29 mouse cellular contexts compared by ENCODE assay signal in genomic region chr1:166266001-166266705, GRCm38 (mm10). TPM values are rescaled to one million over a fixed set of nuclear protein-coding genes. Genes with fewer than 3 reads are reported as not detected.
DNase-seq lines count a peak whose midpoint lies in the region; ATAC-seq and TF ChIP-seq lines count a peak whose summit lies in the region.
"Had no signal": no experiment of that assay in that cellular context is flagged by ENCODE, and none has a peak within 500 bp of the region (broad histone marks: within the 10 kb centered on the region; RNA-seq: fewer than 3 reads in every experiment).

No protein-coding gene starts in this region.

- peak; percentile 24; the same call in 1 of the 2 replicates for ATAC-seq in kidney, embryonic 14.5 days (ENCODE audit: low FRiP score, low TSS enrichment)
- no peak for ATAC-seq in granulocyte monocyte progenitor cell, adult 5-6 weeks (replicated peaks; ENCODE audit: poor library complexity, severe bottlenecking)
- ATAC-seq: forebrain, embryonic 14.5 days had no signal

- peak overlapping the region; percentile 81 for H3K27ac ChIP-seq in kidney, adult 2 months (ENCODE audit: insufficient read depth, low read depth, low read length)
- no peak overlapping the region; the same call in 1 of the 2 replicates for H3K27ac ChIP-seq in kidney, embryonic 14.5 days (ENCODE audit: low read depth, low read length)
- H3K27ac ChIP-seq: embryonic facial prominence, embryonic 15.5 days; forebrain, embryonic 10.5 days; gastrocnemius, adult 2 months; heart, embryonic 10.5 days had no signal

- no peaks in the 10 kb centered on the region for H3K36me3 ChIP-seq in kidney, adult 2 months (ENCODE audit: control insufficient read depth, insufficient read depth, low read length)
- no peaks in the 10 kb centered on the region for H3K36me3 ChIP-seq in kidney, embryonic 14.5 days (ENCODE audit: control insufficient read depth, insufficient read depth, low read length)
- H3K36me3 ChIP-seq: embryonic facial prominence, embryonic 15.5 days; heart, embryonic 10.5 days had no signal

- no peaks in the 10 kb centered on the region for H3K9me3 ChIP-seq in kidney, embryonic 14.5 days (ENCODE audit: control insufficient read depth, low read length)
- H3K9me3 ChIP-seq: embryonic facial prominence, embryonic 15.5 days; heart, embryonic 10.5 days had no signal

- no peak overlapping the region for H3K4me2 ChIP-seq in kidney, embryonic 14.5 days (replicated peaks; ENCODE audit: low read depth, low read length)
- H3K4me2 ChIP-seq: embryonic facial prominence, embryonic 15.5 days had no signal

- DNase-seq in heart, adult 11 months, result peak; percentile 69
- DNase-seq in heart, postnatal 14 days, result no peak
- DNase-seq in kidney, adult 2 months, result peak; percentile 81
- no peak for DNase-seq in kidney, postnatal 4 days
- peak; percentile 32 for DNase-seq in kidney, postnatal 14 days
- DNase-seq in left cerebral cortex, postnatal 10 days (ENCODE audit: extremely low spot score in 1 of 2, low spot score in 2 of 2), result no peak
- DNase-seq: adrenal gland, postnatal 10 days; cerebellum, adult 11 months; cerebellum, adult 8-10 months; cerebellum, postnatal 14 days; embryo, embryonic 11 days; gastrocnemius, adult 2 months; gastrocnemius, postnatal 25 days; heart, adult 18-20 months; heart, postnatal 10 days had no signal

- no peak overlapping the region for H3K9ac ChIP-seq in kidney, embryonic 14.5 days (ENCODE audit: low read depth, low read length)
- H3K9ac ChIP-seq: embryonic facial prominence, embryonic 15.5 days had no signal

- no peak for TF ChIP-seq POLR2A in kidney, adult 2 months (IDR thresholded peaks at IDR 0.05; ENCODE audit: low read depth, low read length)

- TF ChIP-seq CTCF in kidney, adult 2 months (conservative IDR thresholded peaks at IDR 0.05; ENCODE audit: insufficient read depth, insufficient read length, low read depth, low read length), result no peak

- 40% methylated on average over 7 of the region's 7 CpGs for WGBS in kidney, adult 2 months
- WGBS in kidney, embryonic 14.5 days, result 79% methylated on average over 7 of the region's 7 CpGs

- H3K4me1 ChIP-seq in kidney, adult 2 months (ENCODE audit: control insufficient read depth, insufficient read depth, low read length), result peaks cover 3% of the 10 kb centered on the region
- no peaks in the 10 kb centered on the region for H3K4me1 ChIP-seq in kidney, embryonic 14.5 days (ENCODE audit: control insufficient read depth, insufficient read depth, low read length)
- H3K4me1 ChIP-seq: embryonic facial prominence, embryonic 15.5 days; heart, embryonic 10.5 days had no signal

- H3K4me3 ChIP-seq in kidney, adult 2 months (ENCODE audit: insufficient read depth, low read depth, low read length), result no peak overlapping the region
- no peak overlapping the region for H3K4me3 ChIP-seq in kidney, embryonic 14.5 days (ENCODE audit: low read length)
- H3K4me3 ChIP-seq: embryonic facial prominence, embryonic 15.5 days; erythroblast, embryonic 14.5 days; forebrain, embryonic 10.5 days; gastrocnemius, adult 2 months; heart, embryonic 10.5 days had no signal

- intact Hi-C loops in heart, postnatal 14 days (cut with DNase I), result no loop called here
- intact Hi-C loops in left cerebral cortex, postnatal 10 days (cut with DNase I), result no loop called here

- no peaks in the 10 kb centered on the region for H3K27me3 ChIP-seq in kidney, adult 2 months (replicated peaks; ENCODE audit: control insufficient read depth, insufficient read depth, low read length)
- no peaks in the 10 kb centered on the region for H3K27me3 ChIP-seq in kidney, embryonic 14.5 days (ENCODE audit: control insufficient read depth, insufficient read depth, low read length)
- H3K27me3 ChIP-seq: embryonic facial prominence, embryonic 15.5 days had no signal

RNA-seq across cellular contexts. Expression of gene Ildr2, which starts 12.2 kb away (rescaled TPM):
- 1 to 10 TPM; 4.1 to 4.2 TPM for total RNA-seq in heart, postnatal 14 days (2021)
- 11.0 and 12.3 TPM in 2 replicates for polyA plus RNA-seq in kidney, adult 2 months (2012; rRNA removed)
- polyA plus RNA-seq in kidney, embryonic 14.5 days (2014; fragmentation: Nextera tagmentation; extraction: Ambion mirVana), result 1.2 and 1.3 TPM in 2 replicates
- 100 to 1,000 TPM; 147 to 154 TPM for total RNA-seq in left cerebral cortex, postnatal 10 days (2021)
- not detected in 2 replicates for total RNA-seq in granulocyte monocyte progenitor cell, adult 5-6 weeks (2014; fragmentation: Nextera tagmentation)
- total RNA-seq in granulocyte monocyte progenitor cell, adult 5-6 weeks (2017), result not detected in 2 replicates
- total RNA-seq: common myeloid progenitor, adult 5-6 weeks; hematopoietic stem cell, adult 5-6 weeks; MEL had no signal
- polyA plus RNA-seq: erythroblast, embryonic 14.5 days had no signal

RNA-seq across cellular contexts. Expression of gene Mael, which starts 27.6 kb away (rescaled TPM):
- not detected for total RNA-seq in heart, postnatal 14 days (2021)
- 0.11 TPM in 2 replicates for polyA plus RNA-seq in kidney, adult 2 months (2012; rRNA removed)
- not detected in 2 replicates for polyA plus RNA-seq in kidney, embryonic 14.5 days (2014; fragmentation: Nextera tagmentation; extraction: Ambion mirVana)
- under 1 TPM in 1 of 2 experiments, not detected in 1; 0.43 TPM for total RNA-seq in left cerebral cortex, postnatal 10 days (2021)
- not detected in 2 replicates for total RNA-seq in granulocyte monocyte progenitor cell, adult 5-6 weeks (2014; fragmentation: Nextera tagmentation)
- total RNA-seq in granulocyte monocyte progenitor cell, adult 5-6 weeks (2017), result not detected in 2 replicates
- total RNA-seq: adrenal gland, postnatal 10 days; adrenal gland, postnatal 4 days; common myeloid progenitor, adult 5-6 weeks; gastrocnemius, adult 2 months; gastrocnemius, postnatal 25 days; heart, adult 18-20 months; heart, postnatal 10 days; hematopoietic stem cell, adult 5-6 weeks; MEL had no signal
- polyA plus RNA-seq: C2C12; embryonic facial prominence, embryonic 11.5 days; embryonic facial prominence, embryonic 15.5 days; erythroblast, embryonic 14.5 days; forebrain, embryonic 10.5 days; forebrain, embryonic 14.5 days; heart, embryonic 14.5 days had no signal

Comparison
In these comparisons a context has a peak if more than half of its experiments do, and no peak if none do; other contexts are left out.
1. DNase-seq: peak in heart, adult 11 months (single experiment), kidney, adult 2 months (single experiment) and kidney, postnatal 14 days (single experiment); none in heart, postnatal 14 days (0 of 2), kidney, postnatal 4 days (0 of 2) and left cerebral cortex, postnatal 10 days (0 of 2).
2. RNA of gene Ildr2, which starts 12.2 kb away (total RNA-seq): 147 to 154 TPM in left cerebral cortex, postnatal 10 days; 4.1 to 4.2 TPM in heart, postnatal 14 days and not detected in granulocyte monocyte progenitor cell, adult 5-6 weeks; every median in the first group is over 10 times any median in the second.